Mouse (Mus musculus): Measurements from ENCODE around the gene Vps37b. TPM values are rescaled to one million over a fixed set of nuclear protein-coding genes. Genes with fewer than 3 reads are reported as not detected.

Gene Vps37b
- total and polyA plus RNA-seq, 2 experiments from 2014 or later: 54.3 to 75.5 TPM

DNA sequence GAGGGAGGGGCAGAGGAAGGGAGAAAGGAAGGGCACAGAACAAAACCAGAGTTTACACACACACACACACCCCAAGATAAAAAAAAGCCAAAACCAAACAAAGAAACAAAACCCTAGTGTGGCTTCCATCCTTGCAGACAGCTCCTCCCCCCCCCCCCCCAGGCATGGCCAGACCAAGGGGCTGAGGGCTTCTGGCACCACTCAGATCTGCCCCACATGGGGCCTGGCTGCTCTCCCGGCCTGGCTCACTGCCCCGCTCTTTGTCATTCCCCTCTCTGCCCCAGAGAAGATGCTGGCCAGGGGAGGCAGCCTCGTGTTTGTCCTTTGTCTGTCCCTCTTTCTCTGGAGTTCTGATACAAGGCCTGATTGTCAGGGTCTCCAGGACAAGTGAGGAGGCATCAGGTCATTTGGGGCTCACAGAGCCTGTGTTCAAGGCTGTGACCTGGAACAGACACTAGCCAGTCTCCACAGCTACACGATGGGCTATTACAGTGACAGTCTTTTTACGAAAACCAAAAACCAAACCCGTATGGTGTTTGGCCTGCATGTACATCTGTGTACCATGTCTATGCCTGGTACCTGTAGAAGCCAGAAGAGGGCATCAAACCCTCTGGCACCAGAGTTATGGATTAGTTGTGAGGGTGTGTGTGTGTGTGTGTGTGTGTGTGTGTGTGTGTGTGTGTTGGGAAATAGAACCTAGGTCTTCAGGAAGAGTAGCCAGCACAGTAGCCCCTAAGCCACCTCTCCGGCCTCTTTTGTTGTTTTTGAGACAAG lies 38.6 kb downstream of the Vps37b start:
- 48% methylated on average over 7 of the region's 7 CpGs for WGBS
- no peak overlapping the region for H3K4me3 ChIP-seq (ENCODE audit: low read depth, low read length)
- no peaks in the 10 kb centered on the region for H3K27me3 ChIP-seq (ENCODE audit: insufficient read depth, low read length)
- H3K27ac ChIP-seq (ENCODE audit: low read depth, low read length): 0 out of 2 replicates have a peak overlapping the region, but pooled peaks have one; percentile 18
- peak; percentile 42; the same call in 1 of the 2 replicates for TF ChIP-seq CTCF (IDR thresholded peaks at IDR 0.05)
- H3K36me3 ChIP-seq (ENCODE audit: insufficient read depth, low read length): peaks cover 17% of the 10 kb centered on the region
- H3K9me3 ChIP-seq (ENCODE audit: low read length): no peaks in the 10 kb centered on the region
- no peak overlapping the region for H3K4me2 ChIP-seq (ENCODE audit: low read depth, low read length, poor library complexity, severe bottlenecking)
- no peaks in the 10 kb centered on the region for H3K4me1 ChIP-seq (ENCODE audit: insufficient read depth, low read length)
- ATAC-seq (ENCODE audit: low FRiP score) (peak; percentile 86), DNase-seq (ENCODE audit: low spot score) (peak; percentile 89)
- H3K9ac ChIP-seq (replicated peaks; ENCODE audit: low read length, poor library complexity, severe bottlenecking): no peak overlapping the region

DNA sequence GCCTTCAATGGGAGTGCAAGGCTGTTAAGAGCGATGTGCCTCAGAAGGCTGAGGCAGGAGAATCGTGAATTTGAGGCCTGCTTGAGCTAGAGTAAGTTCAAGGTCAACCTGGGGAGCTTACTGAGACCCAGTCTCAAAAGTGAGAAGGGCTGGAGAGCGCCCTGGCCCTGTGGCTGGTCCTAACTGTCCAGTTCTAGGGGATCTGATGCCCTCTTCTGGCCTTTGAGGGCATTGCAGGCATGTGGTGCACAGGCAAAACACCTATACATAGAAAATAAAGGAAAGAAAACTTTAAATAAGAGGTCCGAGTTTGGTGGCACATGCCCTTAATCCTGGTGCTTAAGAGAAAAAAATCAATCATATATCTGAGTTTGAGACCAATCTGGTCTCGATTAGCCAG lies 39.3 kb downstream of the Vps37b start:
- ATAC-seq (ENCODE audit: low FRiP score): peak; percentile 45; the same call in 1 of the 2 replicates
- H3K36me3 ChIP-seq (ENCODE audit: insufficient read depth, low read length): peaks cover 17% of the 10 kb centered on the region
- TF ChIP-seq CTCF (IDR thresholded peaks at IDR 0.05): peak; percentile 91
- H3K9ac ChIP-seq (replicated peaks; ENCODE audit: low read length, poor library complexity, severe bottlenecking): no peak overlapping the region
- no peaks in the 10 kb centered on the region for H3K27me3 ChIP-seq (ENCODE audit: insufficient read depth, low read length)
- no peaks in the 10 kb centered on the region for H3K4me1 ChIP-seq (ENCODE audit: insufficient read depth, low read length)
- H3K27ac ChIP-seq (ENCODE audit: low read depth, low read length): no peak overlapping the region
- WGBS: 31% methylated on average over 5 of the region's 5 CpGs
- no peak overlapping the region for H3K4me3 ChIP-seq (ENCODE audit: low read depth, low read length)
- H3K9me3 ChIP-seq (ENCODE audit: low read length): no peaks in the 10 kb centered on the region
- peak; percentile 90 for DNase-seq (ENCODE audit: low spot score)
- no peak overlapping the region for H3K4me2 ChIP-seq (ENCODE audit: low read depth, low read length, poor library complexity, severe bottlenecking)

DNA sequence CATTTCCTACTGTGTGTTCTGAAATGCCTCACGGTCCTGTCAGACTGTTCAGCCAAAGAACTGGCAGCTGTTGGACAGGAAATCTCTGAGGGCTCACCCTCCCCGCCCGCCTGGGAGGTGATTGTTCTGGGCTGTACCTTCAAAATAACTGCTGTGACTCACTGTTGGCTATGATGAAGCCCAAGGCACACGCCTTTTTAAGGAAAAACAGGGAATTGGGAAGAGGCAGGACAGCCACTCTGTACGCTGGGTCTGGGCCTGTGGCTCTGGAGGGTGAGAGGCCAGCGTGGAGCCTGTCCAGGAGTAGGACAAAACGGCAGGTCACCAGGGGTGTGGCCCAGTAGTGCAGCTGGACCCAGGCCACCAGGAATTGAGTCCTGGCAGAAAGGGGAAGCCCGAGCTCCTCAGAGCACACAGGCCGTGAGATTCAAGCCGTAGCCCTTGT lies 39.9 kb downstream of the Vps37b start:
- H3K27ac ChIP-seq (ENCODE audit: low read depth, low read length): no peak overlapping the region
- 77% methylated on average over 10 of the region's 10 CpGs for WGBS

DNA sequence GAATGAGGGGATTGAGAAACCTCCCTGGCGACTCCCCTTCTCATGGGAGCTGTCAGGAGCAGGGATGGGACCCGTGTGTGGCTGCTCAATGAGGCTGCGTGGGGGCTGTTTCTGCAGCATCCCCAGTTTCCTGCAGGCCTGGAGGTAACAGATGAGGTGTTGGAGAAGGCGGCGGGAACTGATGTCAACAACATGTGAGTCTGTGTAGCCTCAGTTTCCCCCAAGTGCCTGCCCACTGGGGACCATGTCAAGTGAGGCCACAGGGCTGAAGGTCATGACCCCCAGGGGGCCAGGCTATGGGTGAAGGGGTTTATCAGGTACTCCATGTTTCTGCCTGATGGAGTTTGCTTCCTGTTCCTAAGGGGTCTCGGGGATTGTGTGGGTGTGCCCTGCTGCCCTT lies 40.7 kb downstream of the Vps37b start:
- no peak for TF ChIP-seq CTCF (IDR thresholded peaks at IDR 0.05)
- H3K4me2 ChIP-seq (ENCODE audit: low read depth, low read length, poor library complexity, severe bottlenecking): no peak overlapping the region
- WGBS: 89% methylated on average over 6 of the region's 6 CpGs
- H3K36me3 ChIP-seq (ENCODE audit: insufficient read depth, low read length): peaks cover 6% of the 10 kb centered on the region
- no peaks in the 10 kb centered on the region for H3K27me3 ChIP-seq (ENCODE audit: insufficient read depth, low read length)
- DNase-seq (ENCODE audit: low spot score) (no peak), ATAC-seq (ENCODE audit: low FRiP score) (no peak)
- no peak overlapping the region for H3K4me3 ChIP-seq (ENCODE audit: low read depth, low read length)
- H3K9me3 ChIP-seq (ENCODE audit: low read length): no peaks in the 10 kb centered on the region
- no peaks in the 10 kb centered on the region for H3K4me1 ChIP-seq (ENCODE audit: insufficient read depth, low read length)
- no peak overlapping the region for H3K27ac ChIP-seq (ENCODE audit: low read depth, low read length)
- 0 out of 2 replicates have a peak overlapping the region, but pooled peaks have one; percentile 19 for H3K9ac ChIP-seq (replicated peaks; ENCODE audit: low read length, poor library complexity, severe bottlenecking)

More for the DNA sequence above, 39.9 kb downstream of the Vps37b start:
- no peak overlapping the region for H3K9ac ChIP-seq (replicated peaks; ENCODE audit: low read length, poor library complexity, severe bottlenecking)
- no peak for ATAC-seq (ENCODE audit: low FRiP score)
- H3K4me3 ChIP-seq (ENCODE audit: low read depth, low read length): no peak overlapping the region
- peaks cover 14% of the 10 kb centered on the region for H3K36me3 ChIP-seq (ENCODE audit: insufficient read depth, low read length)
- no peaks in the 10 kb centered on the region for H3K27me3 ChIP-seq (ENCODE audit: insufficient read depth, low read length)
- H3K9me3 ChIP-seq (ENCODE audit: low read length): no peaks in the 10 kb centered on the region
- TF ChIP-seq CTCF (IDR thresholded peaks at IDR 0.05): no peak
- no peak overlapping the region for H3K4me2 ChIP-seq (ENCODE audit: low read depth, low read length, poor library complexity, severe bottlenecking)
- no peak for DNase-seq (ENCODE audit: low spot score)
- H3K4me1 ChIP-seq (ENCODE audit: insufficient read depth, low read length): no peaks in the 10 kb centered on the region

DNA sequence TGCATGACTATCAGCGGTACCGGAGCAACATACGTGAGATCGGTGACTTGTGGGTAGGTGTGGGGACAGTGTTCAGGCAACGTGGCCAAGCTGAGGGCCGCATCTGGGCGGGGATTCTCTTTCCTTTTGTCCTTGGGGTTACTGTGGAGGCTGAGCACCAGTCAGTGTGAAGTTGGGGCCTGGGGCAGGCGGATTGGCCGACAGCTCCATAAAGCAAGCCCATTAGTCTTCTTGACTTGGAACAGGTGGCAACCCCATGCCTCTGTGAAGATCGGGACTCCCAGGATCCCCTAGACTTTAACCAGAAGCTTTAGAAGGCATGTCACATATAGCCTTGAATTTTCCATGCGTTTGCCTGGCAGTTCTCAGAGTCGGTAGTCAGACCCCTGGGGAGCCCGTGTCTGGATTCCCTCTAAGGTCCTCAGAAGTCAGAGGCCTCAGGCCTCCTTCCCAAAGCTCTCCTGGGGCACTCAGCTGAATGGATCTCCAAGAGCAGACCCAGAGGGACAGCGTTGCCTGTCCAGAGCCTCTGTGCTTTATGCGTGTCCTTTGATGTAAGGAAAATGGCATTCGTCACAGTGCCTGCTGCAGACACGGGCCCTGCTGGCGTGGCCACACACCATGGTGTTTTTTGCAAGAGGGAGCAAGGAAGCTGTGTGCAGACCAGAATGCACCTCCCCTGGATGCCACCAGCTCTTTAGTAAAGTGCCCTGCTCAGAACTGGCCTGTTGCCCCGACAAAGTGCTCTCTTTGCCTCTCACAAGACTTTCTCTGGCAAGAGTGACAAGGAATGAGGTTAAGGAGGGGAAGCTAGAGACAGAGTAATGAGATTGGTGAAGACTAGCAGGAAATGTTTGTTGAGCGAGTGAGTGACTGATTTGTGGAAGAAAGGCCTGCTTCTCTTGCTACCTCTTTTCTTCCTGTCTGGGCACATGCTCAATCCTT lies 41.9 kb downstream of the Vps37b start:
- no peak overlapping the region for H3K9ac ChIP-seq (replicated peaks; ENCODE audit: low read length, poor library complexity, severe bottlenecking)
- no peaks in the 10 kb centered on the region for H3K9me3 ChIP-seq (ENCODE audit: low read length)
- DNase-seq (ENCODE audit: low spot score): peak; percentile 66
- no peaks in the 10 kb centered on the region for H3K27me3 ChIP-seq (ENCODE audit: insufficient read depth, low read length)
- no peak for ATAC-seq (ENCODE audit: low FRiP score)
- TF ChIP-seq CTCF (IDR thresholded peaks at IDR 0.05): no peak
- H3K4me2 ChIP-seq (ENCODE audit: low read depth, low read length, poor library complexity, severe bottlenecking): no peak overlapping the region
- no peaks in the 10 kb centered on the region for H3K4me1 ChIP-seq (ENCODE audit: insufficient read depth, low read length)
- 54% methylated on average over 20 of the region's 20 CpGs for WGBS
- 0 out of 2 replicates have a peak overlapping the region, but pooled peaks have one; percentile 3 for H3K27ac ChIP-seq (ENCODE audit: low read depth, low read length)
- H3K36me3 ChIP-seq (ENCODE audit: insufficient read depth, low read length): peaks cover 3% of the 10 kb centered on the region
- H3K4me3 ChIP-seq (ENCODE audit: low read depth, low read length): no peak overlapping the region
